Mouse (Mus musculus) small intestine, adult 2 months (tissue): ENCODE results near the gene Mast4. TPM values are rescaled to one million over a fixed set of nuclear protein-coding genes. Genes with fewer than 3 reads are reported as not detected.

Experiments used
- H3K27ac ChIP-seq: fragments of 200-500 bp; 2 replicates; pipeline ENCODE4 v1.5.1; 2012; ENCODE audit warnings: low read depth, low read length, control low read depth, inconsistent platforms; ENCODE audit not compliant: insufficient read depth
- H3K27me3 ChIP-seq: fragments of 200-500 bp; 2 replicates; pipeline ENCODE4 v1.6.1; 2012; ENCODE audit warnings: mild to moderate bottlenecking, moderate library complexity, low read length, inconsistent platforms; ENCODE audit not compliant: control insufficient read depth, insufficient read depth
- H3K36me3 ChIP-seq: fragments of 200-500 bp; 2 replicates; pipeline ENCODE4 v1.6.1; 2012; ENCODE audit warnings: mild to moderate bottlenecking, low read length, control low read depth, inconsistent platforms; ENCODE audit not compliant: control insufficient read depth, insufficient read depth
- H3K4me1 ChIP-seq: fragments of 200-500 bp; 2 replicates; pipeline ENCODE4 v1.6.1; 2012; ENCODE audit warnings: low read length, inconsistent platforms, mixed read lengths; ENCODE audit not compliant: control insufficient read depth, insufficient read depth, insufficient read length
- H3K4me3 ChIP-seq: fragments of 200-500 bp; 2 replicates; pipeline ENCODE4 v1.5.1; 2012; ENCODE audit warnings: low read depth, mild to moderate bottlenecking, control low read depth, inconsistent platforms, low read length, moderate library complexity
- CTCF ChIP-seq: fragments of 200-500 bp; IDR thresholded peaks from 2 replicates; pipeline ENCODE4 v1.5.1; 2012; ENCODE audit warnings: low read depth, mild to moderate bottlenecking, control low read depth, inconsistent platforms, low read length, moderate library complexity, mixed read lengths; ENCODE audit not compliant: insufficient replicate concordance, insufficient read length; ENCODE audit errors: extremely low read depth
- POLR2A ChIP-seq: fragments of 200-500 bp; IDR thresholded peaks from 2 replicates; pipeline ENCODE4 v1.6.1; 2012; ENCODE audit warnings: low read depth, mild to moderate bottlenecking, control low read depth, inconsistent platforms, low read length, moderate library complexity
- WGBS: fragments of 180-500 bp; shearing (Covaris S2); methylation state at CpG from one replicate; pipeline ENCODE4 v1.1.7; 2018; 5-methylcytosine and 5-hydroxymethylcytosine counted together
- polyA plus RNA-seq: library from polyadenylated mRNA; depleted of rRNA; stranded (reverse); fragments of >200 nt; gene quantifications from 2 replicates; pipeline ENCODE4 v1.2.3, GENCODE M21; 2012

Mast4 gene
- polyA plus RNA-seq, 1 experiment: 5.3 TPM

- Histone ChIP-seq H3K36me3 (no peaks in the 10 kb centered on the region), H3K27ac (no peak overlapping the region), H3K4me3 (no peak overlapping the region), H3K27me3 (no peaks in the 10 kb centered on the region), H3K4me1 (no peaks in the 10 kb centered on the region)
- TF ChIP-seq POLR2A (no peak), CTCF (no peak)
- WGBS: 95% methylated on average over 1 of the region's 1 CpGs
Measured at GRCm38 (mm10) chr13:103001831-103002230, 332.5 kb downstream of the Mast4 start.

- Histone ChIP-seq H3K27ac (no peak overlapping the region), H3K36me3 (no peaks in the 10 kb centered on the region), H3K4me3 (no peak overlapping the region), H3K4me1 (no peaks in the 10 kb centered on the region), H3K27me3 (no peaks in the 10 kb centered on the region)
- TF ChIP-seq CTCF: no peak
- no peak for TF ChIP-seq POLR2A
- WGBS: 73% methylated on average over 7 of the region's 7 CpGs
Measured at GRCm38 (mm10) chr13:103000891-103001290, 333.4 kb downstream of the Mast4 start.

- no peak for TF ChIP-seq CTCF
- no peak for TF ChIP-seq POLR2A
- Histone ChIP-seq H3K4me3 (no peak overlapping the region), H3K36me3 (no peaks in the 10 kb centered on the region), H3K27me3 (no peaks in the 10 kb centered on the region), H3K27ac (no peak overlapping the region), H3K4me1 (no peaks in the 10 kb centered on the region)
- 84% methylated on average over 11 of the region's 11 CpGs for WGBS
Measured at GRCm38 (mm10) chr13:102994098-102994497, 340.2 kb downstream of the Mast4 start.

GRCm38 (mm10) chr13:102992680-102993423 lies 341.4 kb downstream of the Mast4 start:
- TF ChIP-seq POLR2A (no peak), CTCF (no peak)
- H3K4me1 ChIP-seq: no peaks in the 10 kb centered on the region
- H3K4me3 ChIP-seq: no peak overlapping the region
- H3K36me3 ChIP-seq: no peaks in the 10 kb centered on the region
- 82% methylated on average over 7 of the region's 7 CpGs for WGBS
- no peak overlapping the region for H3K27ac ChIP-seq
- no peaks in the 10 kb centered on the region for H3K27me3 ChIP-seq

GRCm38 (mm10) chr13:102991928-102992327 lies 342.4 kb downstream of the Mast4 start:
- WGBS: 52% methylated on average over 11 of the region's 11 CpGs
- TF ChIP-seq POLR2A (no peak), CTCF (no peak)
- no peaks in the 10 kb centered on the region for H3K36me3 ChIP-seq
- no peaks in the 10 kb centered on the region for H3K27me3 ChIP-seq
- H3K4me1 ChIP-seq: no peaks in the 10 kb centered on the region
- H3K4me3 ChIP-seq: no peak overlapping the region
- no peak overlapping the region for H3K27ac ChIP-seq

- no peaks in the 10 kb centered on the region for H3K4me1 ChIP-seq
- TF ChIP-seq CTCF (no peak), POLR2A (no peak)
- no peaks in the 10 kb centered on the region for H3K27me3 ChIP-seq
- H3K4me3 ChIP-seq: no peak overlapping the region
- H3K27ac ChIP-seq: no peak overlapping the region
- no peaks in the 10 kb centered on the region for H3K36me3 ChIP-seq
- WGBS: 85% methylated on average over 7 of the region's 7 CpGs
Measured at GRCm38 (mm10) chr13:102991196-102991595, 343.1 kb downstream of the Mast4 start.

- no peak for TF ChIP-seq CTCF
- TF ChIP-seq POLR2A: no peak
- no peak overlapping the region for H3K4me3 ChIP-seq
Measured at GRCm38 (mm10) chr13:102990085-102990484, 344.2 kb downstream of the Mast4 start.

More at GRCm38 (mm10) chr13:102990085-102990484, 344.2 kb downstream of the Mast4 start:
- Histone ChIP-seq H3K27ac (no peak overlapping the region), H3K4me1 (no peaks in the 10 kb centered on the region), H3K27me3 (no peaks in the 10 kb centered on the region), H3K36me3 (no peaks in the 10 kb centered on the region)
- WGBS: 73% methylated on average over 1 of the region's 1 CpGs
